Mouse (Mus musculus): ENCODE measurements around the gene Efl1.

Efl1 gene

GRCm38 (mm10) chr7:82812186-82813155 lies 164.1 kb downstream of the Efl1 start:
- peak in 1 of 2 experiments; percentile 53 for DNase-seq (ENCODE audit: low spot score in 2 of 2)

- no peak for DNase-seq (ENCODE audit: low spot score in 2 of 2)
Measured at GRCm38 (mm10) chr7:82819541-82819940, 171.1 kb downstream of the Efl1 start.

- no peak for DNase-seq (ENCODE audit: low spot score in 2 of 2)
Measured at GRCm38 (mm10) chr7:82820661-82821060, 172.2 kb downstream of the Efl1 start.

- no peak for DNase-seq (ENCODE audit: low spot score in 2 of 2)
Measured at GRCm38 (mm10) chr7:82821501-82821900, 173.1 kb downstream of the Efl1 start.

- DNase-seq (ENCODE audit: low spot score in 2 of 2) = no peak
Measured at GRCm38 (mm10) chr7:82822528-82822927, 174.1 kb downstream of the Efl1 start.
